Mouse (Mus musculus) kidney, adult 11 months (tissue): ENCODE measurements at regions not wholly inside any gene's neighbourhood (a gene's known extent, or its start where the extent isn't known, plus 50 kb on each side); places are given as distances from the start of the nearest gene placed in this dataset.
A peak's percentile ranks its signal among the peaks of the same experiment; 100 is the strongest.

Experiments used
- DNase-seq: peaks from one replicate; pipeline ENCODE4 v3.0.0; 2022

DNA sequence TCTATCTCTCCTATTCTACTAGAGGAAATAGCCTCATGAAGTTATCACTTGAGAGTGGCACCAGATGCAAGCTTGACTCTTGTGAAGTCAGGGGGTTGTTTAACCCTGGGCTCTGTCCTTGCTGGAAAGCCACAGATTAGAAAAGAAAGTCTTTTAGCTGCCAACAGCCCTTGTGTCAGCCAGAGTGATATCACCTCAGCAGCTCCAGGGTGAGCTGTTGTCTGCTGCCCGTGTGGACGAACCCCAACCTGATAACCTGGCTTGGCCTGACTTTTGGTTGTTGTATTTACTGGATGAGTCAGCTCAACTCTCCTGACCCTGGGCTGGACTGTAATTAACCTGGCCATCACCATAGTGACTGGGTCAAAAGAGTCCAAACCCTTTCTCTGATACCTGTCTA lies 88.6 kb upstream of the Serbp1 start:
- no peak for DNase-seq

- DNase-seq = peak; percentile 36
Observed at GRCm38 (mm10) chr6:67146708-67147107, 91.3 kb upstream of the Serbp1 start.

- no peak for DNase-seq
Observed at GRCm38 (mm10) chr6:67145969-67146368, 92.0 kb upstream of the Serbp1 start.

DNA sequence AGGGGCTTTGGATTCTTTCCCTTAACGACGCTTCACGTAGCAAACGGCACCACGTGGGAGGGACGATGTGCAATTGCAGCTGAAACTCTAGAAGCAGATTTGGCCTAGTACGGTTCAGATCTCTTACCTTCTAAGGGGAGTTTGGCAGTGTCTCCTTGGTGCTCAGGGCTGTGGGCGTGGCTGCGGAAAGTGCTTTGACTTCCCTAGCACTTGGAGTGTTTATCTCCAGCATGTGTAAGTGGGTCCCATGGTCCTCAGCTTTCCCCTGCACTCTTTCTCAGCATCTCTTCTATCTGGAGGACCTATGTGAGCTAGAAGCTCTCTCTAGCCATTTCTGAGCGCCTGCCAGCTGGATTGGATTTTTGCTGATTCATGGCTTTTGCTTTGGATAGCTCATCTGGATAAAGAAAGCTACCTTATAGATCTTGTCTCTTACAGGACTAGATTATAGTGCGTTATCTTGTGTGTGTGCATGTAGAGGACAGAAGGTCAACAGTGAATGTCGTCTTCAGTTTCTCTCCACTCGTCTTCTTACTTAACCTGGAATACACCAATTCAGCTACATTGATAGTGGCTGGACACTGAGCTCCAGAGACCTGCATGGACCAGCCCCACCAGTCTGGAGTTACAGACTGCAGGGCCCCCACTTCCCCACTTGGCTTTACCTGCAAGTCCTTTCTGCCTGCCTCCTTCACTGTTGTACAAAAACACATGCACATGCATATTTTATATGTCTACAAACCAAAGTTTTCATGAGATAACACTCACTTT lies 92.8 kb upstream of the Serbp1 start:
- DNase-seq = no peak

DNA sequence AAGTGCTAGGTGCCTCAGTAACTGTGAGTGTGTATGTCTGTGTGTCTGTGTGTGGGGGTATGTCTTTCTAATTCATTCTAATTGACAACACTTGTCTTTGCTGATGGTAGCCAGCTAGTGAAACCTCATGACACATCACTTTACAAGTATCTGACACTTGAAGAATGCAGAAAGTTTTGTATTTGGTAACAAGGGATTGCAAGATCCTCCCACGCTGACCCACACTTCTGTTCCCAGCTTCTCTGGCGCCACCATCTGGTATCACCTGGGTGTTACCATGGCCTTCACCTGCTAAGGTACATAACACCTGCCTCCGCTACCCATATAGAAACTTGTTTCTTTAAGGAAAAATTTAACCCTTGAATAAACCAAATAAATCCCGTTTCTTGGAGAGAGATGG lies 95.8 kb upstream of the Serbp1 start:
- DNase-seq = peak; percentile 72

DNA sequence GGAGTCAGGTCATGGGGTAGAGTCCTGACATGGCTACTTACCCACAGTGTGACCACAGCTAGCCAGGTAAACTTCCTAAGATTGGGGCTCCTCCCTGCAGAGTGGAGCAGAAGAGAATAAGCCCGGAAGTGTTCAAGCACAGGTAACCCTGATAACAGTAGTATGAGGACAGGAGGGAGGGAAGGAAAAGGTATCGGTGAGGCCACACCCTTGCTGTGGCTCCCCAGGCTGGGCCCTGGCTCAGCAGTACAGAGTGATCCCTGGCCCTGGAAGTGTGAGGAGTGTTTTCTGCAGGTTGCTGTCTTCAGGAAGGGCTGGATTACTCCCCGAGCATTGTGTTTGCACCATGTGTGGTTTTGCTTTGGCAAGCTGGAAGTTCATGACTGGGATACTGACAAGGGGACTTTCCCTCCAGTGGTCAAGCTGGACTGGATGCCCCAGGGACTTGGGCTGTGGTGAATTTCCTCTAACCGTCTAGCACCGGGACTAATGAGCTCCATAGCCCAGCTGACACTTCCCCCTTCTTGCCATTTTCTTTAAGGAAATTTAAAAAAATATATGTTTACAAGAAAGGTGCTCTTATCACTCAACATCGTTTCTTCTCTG lies 97.2 kb upstream of the Serbp1 start:
- DNase-seq = no peak

DNA sequence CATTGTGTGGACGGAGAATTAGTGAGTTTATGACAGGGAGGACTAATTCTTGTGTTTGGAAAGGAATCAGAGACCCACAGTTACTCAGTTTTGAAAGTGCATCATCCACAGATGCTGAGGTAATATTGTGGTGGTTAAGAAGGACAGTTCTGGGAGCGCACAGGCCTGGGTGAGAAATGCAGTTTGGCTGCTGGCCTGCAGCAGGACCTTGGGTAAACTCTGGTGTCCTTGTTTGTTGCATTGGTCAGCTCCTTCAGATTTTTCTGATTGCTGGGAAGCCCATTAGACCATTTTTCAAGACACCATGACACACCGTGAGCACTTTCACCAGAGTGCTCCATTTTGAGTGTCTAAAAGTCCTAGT lies 99.0 kb upstream of the Serbp1 start:
- no peak for DNase-seq

GRCm38 (mm10) chr6:67138302-67139011 lies 99.5 kb upstream of the Serbp1 start:
- DNase-seq = peak; percentile 86

DNA sequence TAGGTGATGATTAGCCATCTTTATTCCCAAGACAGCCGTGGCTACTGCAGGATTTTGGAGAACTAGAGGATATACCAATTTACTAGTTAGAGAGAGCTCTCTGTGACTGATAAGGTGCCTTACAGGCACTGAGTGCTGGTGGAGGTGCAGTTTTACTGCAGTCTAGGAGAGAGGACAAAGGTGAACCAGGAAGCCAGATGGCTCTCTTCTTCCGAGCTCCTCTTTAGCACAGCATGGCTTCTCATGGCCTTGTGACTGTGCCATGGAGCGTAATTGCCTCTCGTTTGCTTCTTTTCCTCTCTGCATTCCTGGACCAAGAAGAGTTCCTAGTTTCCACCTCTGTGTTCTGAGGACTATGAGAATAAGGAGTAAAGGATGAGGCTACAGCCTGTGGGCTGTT lies 100.2 kb upstream of the Gadd45a start:
- DNase-seq = no peak

GRCm38 (mm10) chr6:67134915-67135314 lies 97.7 kb upstream of the Gadd45a start:
- no peak for DNase-seq

DNA sequence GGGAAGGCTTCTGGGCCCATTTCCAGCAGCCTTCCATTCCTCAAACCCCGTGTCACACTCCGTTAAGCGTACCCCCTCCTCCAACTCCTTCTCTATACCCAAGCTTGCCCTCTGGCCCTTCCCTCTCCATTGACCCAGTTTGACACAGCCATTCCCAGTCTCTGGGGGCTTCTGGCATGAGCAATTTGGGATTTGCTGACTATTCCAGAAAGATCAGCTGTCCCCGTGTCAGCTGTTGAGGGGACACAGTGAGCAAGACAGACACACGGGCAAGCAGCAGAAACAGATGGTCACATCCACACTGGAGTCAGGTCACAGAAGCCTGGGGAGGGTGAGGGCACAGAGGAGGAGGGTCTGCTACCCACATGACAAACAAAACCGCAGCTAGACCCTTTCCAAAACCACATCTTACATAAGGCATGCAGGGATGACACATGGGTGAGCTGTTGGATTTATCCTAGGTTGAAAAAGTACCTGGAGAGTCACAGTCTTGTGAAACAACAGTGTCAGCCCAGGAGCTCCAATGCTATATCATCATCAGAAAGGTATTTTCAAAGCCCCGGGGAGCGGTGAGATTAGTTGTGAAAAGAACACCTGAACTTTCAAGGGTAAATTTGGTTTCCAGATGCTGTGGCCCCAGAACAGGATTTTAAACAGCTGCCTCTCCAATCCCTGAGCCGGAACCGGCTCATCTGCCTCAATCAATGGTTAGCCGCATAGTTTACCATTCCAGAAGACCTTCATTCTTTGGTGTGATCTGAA lies 93.5 kb upstream of the Gadd45a start:
- DNase-seq = no peak

- DNase-seq = no peak
Observed at GRCm38 (mm10) chr6:67129626-67130025, 92.4 kb upstream of the Gadd45a start.

- DNase-seq = peak; percentile 63
Observed at GRCm38 (mm10) chr6:67128503-67129463, 91.5 kb upstream of the Gadd45a start.

DNA sequence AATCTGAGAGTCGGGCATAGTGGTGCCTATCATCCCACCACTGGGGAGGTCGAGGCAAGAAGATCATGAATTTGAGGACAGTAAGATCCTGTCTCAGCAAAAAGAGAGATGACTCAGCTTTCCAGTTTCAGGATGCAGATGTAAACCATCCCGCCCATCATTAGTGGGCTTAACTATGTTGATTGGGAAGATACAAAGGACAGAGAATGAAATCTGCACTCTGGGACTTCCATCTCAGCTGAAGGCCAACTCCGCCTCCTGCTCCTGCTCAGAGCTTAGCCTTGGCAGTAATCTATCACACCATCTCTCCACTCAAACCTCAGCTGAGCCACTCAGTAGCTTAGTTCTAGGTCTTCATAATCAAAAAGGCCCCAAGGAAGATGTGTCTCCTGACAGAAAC lies 90.5 kb upstream of the Gadd45a start:
- no peak for DNase-seq

DNA sequence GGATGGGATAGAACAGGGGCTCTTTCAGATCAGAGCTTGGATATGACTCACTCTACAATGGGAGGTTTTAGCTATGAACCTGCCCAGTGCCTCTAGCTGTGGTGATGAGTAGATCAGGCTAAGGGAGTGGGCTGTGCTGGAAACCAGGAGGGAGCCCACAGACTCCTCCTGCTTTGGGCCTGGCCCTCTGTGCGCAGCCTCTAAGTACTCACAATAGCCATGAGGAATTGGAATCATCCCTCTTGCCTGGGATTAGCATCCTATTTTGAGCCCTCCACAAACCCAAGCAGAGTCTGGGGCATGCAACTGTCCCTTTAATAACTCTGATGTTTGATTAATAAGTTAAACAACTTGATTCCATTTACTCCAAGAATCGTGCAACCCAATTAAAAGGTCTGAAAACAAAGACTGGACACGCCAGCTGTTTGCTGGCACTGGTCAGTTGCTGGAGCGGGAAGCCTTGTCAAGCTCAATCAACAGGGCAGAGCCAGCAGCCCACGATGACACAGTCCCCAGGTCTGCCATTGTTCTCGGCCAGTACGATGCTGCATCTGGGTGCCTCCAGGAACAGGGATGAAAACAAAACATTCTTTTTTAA lies 88.6 kb upstream of the Gadd45a start:
- no peak for DNase-seq

DNA sequence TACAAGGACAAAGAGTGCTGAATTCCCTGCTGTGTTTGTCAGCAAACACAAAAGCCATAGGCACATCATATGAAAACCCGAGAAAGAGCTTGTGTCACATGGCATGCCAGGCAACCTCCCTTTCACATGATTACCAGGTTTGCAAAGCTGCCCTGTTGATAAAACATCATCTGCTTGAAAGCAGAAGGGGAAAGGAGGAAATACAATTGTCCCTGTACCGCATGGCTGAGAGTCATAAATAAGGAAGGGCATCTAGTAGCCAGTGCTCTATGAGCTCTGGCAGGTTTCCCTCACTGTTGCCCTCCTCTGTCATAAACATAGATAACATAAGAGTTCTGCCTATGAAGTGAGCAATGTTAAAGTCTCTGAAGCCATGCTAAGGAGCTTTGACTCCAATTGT lies 86.8 kb upstream of the Gadd45a start:
- DNase-seq = no peak

GRCm38 (mm10) chr6:67123071-67123470 lies 85.8 kb upstream of the Gadd45a start:
- DNase-seq = no peak

- DNase-seq = no peak
Observed at GRCm38 (mm10) chr6:67116306-67116705, 79.0 kb upstream of the Gadd45a start.

GRCm38 (mm10) chr6:67115505-67116303 lies 78.4 kb upstream of the Gadd45a start:
- no peak for DNase-seq

- DNase-seq = no peak
Observed at GRCm38 (mm10) chr6:67114753-67115152, 77.5 kb upstream of the Gadd45a start.
